Mouse (Mus musculus) inflammation-experienced regulatory T-cells, adult 6 months (primary cell): ENCODE results near the gene Zzef1. TPM values are rescaled to one million over a fixed set of nuclear protein-coding genes. Genes with fewer than 3 reads are reported as not detected.
A peak's percentile ranks its signal among the peaks of the same experiment; 100 is the strongest.
"Not testable (repeated sequence)": the region's sequence is repeated elsewhere in the genome, so short reads cannot be mapped to it uniquely, and the experiment has no call there.

Experiments used
- ATAC-seq: one replicate; pipeline ENCODE4 v1.8.0; 2017
- polyA plus RNA-seq, 3 experiments: library from polyadenylated mRNA; unstranded; fragments of 100-300 nt; shearing (Covaris generic); gene quantifications; one replicate each; pipeline ENCODE4 v1.2.1; 2017

Gene Zzef1
- polyA plus RNA-seq, result 10 to 100 TPM; 19.0 to 31.5 (median 26.8) TPM

- peak; percentile 88 for ATAC-seq
Observed at GRCm38 (mm10) chr11:72795455-72796295, at the start of gene Zzef1, which contains the start of gene Cyb5d2. TSS of gene Zzef1 (plus strand) at chr11:72796226. TSS of gene Cyb5d2 (minus strand) at chr11:72796142.

GRCm38 (mm10) chr11:72751956-72752355, 44.1 kb upstream of the Zzef1 start:
- no peak for ATAC-seq

- ATAC-seq, result no peak
Observed at GRCm38 (mm10) chr11:72758316-72758715, 37.7 kb upstream of the Zzef1 start.

GRCm38 (mm10) chr11:72759581-72759980, 36.4 kb upstream of the Zzef1 start:
- ATAC-seq, result no peak

GRCm38 (mm10) chr11:72760781-72761180, 35.2 kb upstream of the Zzef1 start:
- ATAC-seq, result no peak

- no peak for ATAC-seq
Observed at GRCm38 (mm10) chr11:72764270-72764669, 31.8 kb upstream of the Zzef1 start.

GRCm38 (mm10) chr11:72767716-72768115, 28.3 kb upstream of the Zzef1 start:
- ATAC-seq, result no peak

- no peak for ATAC-seq
Observed at GRCm38 (mm10) chr11:72769061-72769460, 27.0 kb upstream of the Zzef1 start.

GRCm38 (mm10) chr11:72770324-72770723, 25.7 kb upstream of the Zzef1 start:
- ATAC-seq, result no peak

GRCm38 (mm10) chr11:72770816-72771215, 25.2 kb upstream of the Zzef1 start:
- ATAC-seq, result no peak

GRCm38 (mm10) chr11:72771461-72771860, 24.6 kb upstream of the Zzef1 start:
- no peak for ATAC-seq

- not testable (repeated sequence) for ATAC-seq
Observed at GRCm38 (mm10) chr11:72772611-72773010, 23.4 kb upstream of the Zzef1 start.

GRCm38 (mm10) chr11:72778957-72779356, 17.1 kb upstream of the Zzef1 start:
- ATAC-seq, result no peak

- ATAC-seq, result no peak
Observed at GRCm38 (mm10) chr11:72782103-72782502, 13.9 kb upstream of the Zzef1 start.

- no peak for ATAC-seq
Observed at GRCm38 (mm10) chr11:72782503-72782902, 13.5 kb upstream of the Zzef1 start.

GRCm38 (mm10) chr11:72792033-72792432, 4.0 kb upstream of the Zzef1 start:
- ATAC-seq, result no peak

GRCm38 (mm10) chr11:72795149-72795454, 924 bp upstream of the Zzef1 start:
- peak; percentile 5 for ATAC-seq

GRCm38 (mm10) chr11:72796296-72796687, 266 bp downstream of the Zzef1 start:
- peak; percentile 4 for ATAC-seq

- no peak for ATAC-seq
Observed at GRCm38 (mm10) chr11:72796773-72797338, 830 bp downstream of the Zzef1 start.

- ATAC-seq, result no peak
Observed at GRCm38 (mm10) chr11:72798112-72798511, 2.1 kb downstream of the Zzef1 start.

- ATAC-seq, result no peak
Observed at GRCm38 (mm10) chr11:72801182-72801581, 5.2 kb downstream of the Zzef1 start.

GRCm38 (mm10) chr11:72803038-72803437, 7.0 kb downstream of the Zzef1 start:
- ATAC-seq, result no peak

GRCm38 (mm10) chr11:72804586-72804985, 8.6 kb downstream of the Zzef1 start:
- ATAC-seq, result no peak

- no peak for ATAC-seq
Observed at GRCm38 (mm10) chr11:72805232-72805631, 9.2 kb downstream of the Zzef1 start.
